Mouse (Mus musculus): ENCODE data around the gene Hipk2. TPM values are rescaled to one million over a fixed set of nuclear protein-coding genes. Genes with fewer than 3 reads are reported as not detected.

The Hipk2 gene
- polyA plus RNA-seq, 1 experiment = 33.9 TPM

- no peaks in the 10 kb centered on the region for H3K27me3 ChIP-seq (ENCODE audit: control insufficient read depth, insufficient read depth, low read length)
- H3K36me3 ChIP-seq (ENCODE audit: control insufficient read depth, insufficient read depth, low read length) = no peaks in the 10 kb centered on the region; the same call in 1 of the 2 replicates
- no peak overlapping the region for H3K27ac ChIP-seq (ENCODE audit: control insufficient read depth, insufficient read depth, low read depth, low read length)
- no peak overlapping the region for H3K4me3 ChIP-seq (ENCODE audit: control insufficient read depth, low read depth, low read length)
- TF ChIP-seq CTCF (IDR thresholded peaks at IDR 0.05; ENCODE audit: control insufficient read depth, insufficient read depth, insufficient replicate concordance, low read depth, low read length) = no peak
- TF ChIP-seq POLR2A (IDR thresholded peaks at IDR 0.05; ENCODE audit: control insufficient read depth, low read depth, low read length) = no peak
- no peaks in the 10 kb centered on the region for H3K4me1 ChIP-seq (ENCODE audit: control insufficient read depth, insufficient read depth, low read length)
Observed at GRCm38 (mm10) chr6:38737763-38738162, 138.2 kb downstream of the Hipk2 start.

- H3K27me3 ChIP-seq (ENCODE audit: control insufficient read depth, insufficient read depth, low read length) = no peaks in the 10 kb centered on the region
- H3K36me3 ChIP-seq (ENCODE audit: control insufficient read depth, insufficient read depth, low read length) = no peaks in the 10 kb centered on the region; the same call in 1 of the 2 replicates
- no peaks in the 10 kb centered on the region for H3K4me1 ChIP-seq (ENCODE audit: control insufficient read depth, insufficient read depth, low read length)
- H3K27ac ChIP-seq (ENCODE audit: control insufficient read depth, insufficient read depth, low read depth, low read length) = no peak overlapping the region
- H3K4me3 ChIP-seq (ENCODE audit: control insufficient read depth, low read depth, low read length) = no peak overlapping the region
- TF ChIP-seq POLR2A (IDR thresholded peaks at IDR 0.05; ENCODE audit: control insufficient read depth, low read depth, low read length) = no peak
- TF ChIP-seq CTCF (IDR thresholded peaks at IDR 0.05; ENCODE audit: control insufficient read depth, insufficient read depth, insufficient replicate concordance, low read depth, low read length) = peak; percentile 48; the same call in 1 of the 2 replicates
Observed at GRCm38 (mm10) chr6:38736240-38736639, 139.7 kb downstream of the Hipk2 start.

- Histone ChIP-seq H3K4me3 (ENCODE audit: control insufficient read depth, low read depth, low read length) (no peak overlapping the region), H3K4me1 (ENCODE audit: control insufficient read depth, insufficient read depth, low read length) (no peaks in the 10 kb centered on the region), H3K27ac (ENCODE audit: control insufficient read depth, insufficient read depth, low read depth, low read length) (no peak overlapping the region), H3K27me3 (ENCODE audit: control insufficient read depth, insufficient read depth, low read length) (no peaks in the 10 kb centered on the region), H3K36me3 (ENCODE audit: control insufficient read depth, insufficient read depth, low read length) (no peaks in the 10 kb centered on the region)
- no peak for TF ChIP-seq POLR2A (IDR thresholded peaks at IDR 0.05; ENCODE audit: control insufficient read depth, low read depth, low read length)
- TF ChIP-seq CTCF (IDR thresholded peaks at IDR 0.05; ENCODE audit: control insufficient read depth, insufficient read depth, insufficient replicate concordance, low read depth, low read length) = no peak
Observed at GRCm38 (mm10) chr6:38732681-38733080, 143.3 kb downstream of the Hipk2 start.

GRCm38 (mm10) chr6:38730169-38731146 is 145.5 kb downstream of the Hipk2 start:
- TF ChIP-seq POLR2A (IDR thresholded peaks at IDR 0.05; ENCODE audit: control insufficient read depth, low read depth, low read length) (no peak), CTCF (IDR thresholded peaks at IDR 0.05; ENCODE audit: control insufficient read depth, insufficient read depth, insufficient replicate concordance, low read depth, low read length) (no peak)
- Histone ChIP-seq H3K4me1 (ENCODE audit: control insufficient read depth, insufficient read depth, low read length) (no peaks in the 10 kb centered on the region), H3K27ac (ENCODE audit: control insufficient read depth, insufficient read depth, low read depth, low read length) (no peak overlapping the region), H3K27me3 (ENCODE audit: control insufficient read depth, insufficient read depth, low read length) (no peaks in the 10 kb centered on the region), H3K36me3 (ENCODE audit: control insufficient read depth, insufficient read depth, low read length) (no peaks in the 10 kb centered on the region), H3K4me3 (ENCODE audit: control insufficient read depth, low read depth, low read length) (no peak overlapping the region)

- H3K36me3 ChIP-seq (ENCODE audit: control insufficient read depth, insufficient read depth, low read length) = no peaks in the 10 kb centered on the region; the same call in 1 of the 2 replicates
- H3K27ac ChIP-seq (ENCODE audit: control insufficient read depth, insufficient read depth, low read depth, low read length) = no peak overlapping the region
- H3K4me1 ChIP-seq (ENCODE audit: control insufficient read depth, insufficient read depth, low read length) = no peaks in the 10 kb centered on the region
- TF ChIP-seq POLR2A (IDR thresholded peaks at IDR 0.05; ENCODE audit: control insufficient read depth, low read depth, low read length) (no peak), CTCF (IDR thresholded peaks at IDR 0.05; ENCODE audit: control insufficient read depth, insufficient read depth, insufficient replicate concordance, low read depth, low read length) (no peak)
- no peaks in the 10 kb centered on the region for H3K27me3 ChIP-seq (ENCODE audit: control insufficient read depth, insufficient read depth, low read length)
- H3K4me3 ChIP-seq (ENCODE audit: control insufficient read depth, low read depth, low read length) = no peak overlapping the region
Observed at GRCm38 (mm10) chr6:38725515-38725914, 150.4 kb downstream of the Hipk2 start.

DNA sequence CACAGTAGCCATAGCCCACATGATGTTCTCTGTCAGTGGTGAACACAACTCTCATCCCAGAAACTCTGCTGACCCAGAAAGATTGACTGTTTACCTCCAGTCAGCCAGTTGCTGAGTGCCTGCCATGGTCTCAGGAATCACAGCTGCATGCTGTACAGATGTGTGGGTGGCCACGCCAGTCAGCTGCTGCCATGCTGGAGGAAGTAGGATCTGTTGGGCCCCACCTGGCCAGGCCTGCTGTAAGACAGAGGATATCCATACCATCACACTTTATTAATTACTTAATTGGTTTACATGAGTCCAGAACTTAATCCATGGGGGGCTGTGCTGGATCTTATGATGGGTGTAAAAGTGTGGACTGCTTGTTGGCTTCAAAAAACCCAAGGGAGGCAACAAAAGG is 154.6 kb downstream of the Hipk2 start:
- Histone ChIP-seq H3K27me3 (ENCODE audit: control insufficient read depth, insufficient read depth, low read length) (no peaks in the 10 kb centered on the region), H3K4me1 (ENCODE audit: control insufficient read depth, insufficient read depth, low read length) (no peaks in the 10 kb centered on the region), H3K4me3 (ENCODE audit: control insufficient read depth, low read depth, low read length) (no peak overlapping the region), H3K36me3 (ENCODE audit: control insufficient read depth, insufficient read depth, low read length) (no peaks in the 10 kb centered on the region; the same call in 1 of the 2 replicates), H3K27ac (ENCODE audit: control insufficient read depth, insufficient read depth, low read depth, low read length) (no peak overlapping the region)
- TF ChIP-seq CTCF (IDR thresholded peaks at IDR 0.05; ENCODE audit: control insufficient read depth, insufficient read depth, insufficient replicate concordance, low read depth, low read length) = no peak
- TF ChIP-seq POLR2A (IDR thresholded peaks at IDR 0.05; ENCODE audit: control insufficient read depth, low read depth, low read length) = no peak

GRCm38 (mm10) chr6:38719229-38719628 is 156.7 kb downstream of the Hipk2 start:
- TF ChIP-seq POLR2A (IDR thresholded peaks at IDR 0.05; ENCODE audit: control insufficient read depth, low read depth, low read length) (no peak), CTCF (IDR thresholded peaks at IDR 0.05; ENCODE audit: control insufficient read depth, insufficient read depth, insufficient replicate concordance, low read depth, low read length) (no peak)
- H3K4me3 ChIP-seq (ENCODE audit: control insufficient read depth, low read depth, low read length) = peak overlapping the region; percentile 16; the same call in 1 of the 2 replicates
- H3K36me3 ChIP-seq (ENCODE audit: control insufficient read depth, insufficient read depth, low read length) = peaks cover 1% of the 10 kb centered on the region
- no peaks in the 10 kb centered on the region for H3K27me3 ChIP-seq (ENCODE audit: control insufficient read depth, insufficient read depth, low read length)
- no peak overlapping the region for H3K27ac ChIP-seq (ENCODE audit: control insufficient read depth, insufficient read depth, low read depth, low read length)
- H3K4me1 ChIP-seq (ENCODE audit: control insufficient read depth, insufficient read depth, low read length) = no peaks in the 10 kb centered on the region

All from testis, adult 2 months (tissue).